Mouse (Mus musculus) stomach, embryonic 16.5 days (tissue): ENCODE results near the gene Fam208b. TPM values are rescaled to one million over a fixed set of nuclear protein-coding genes. Genes with fewer than 3 reads are reported as not detected.
"Not testable (repeated sequence)": the region's sequence is repeated elsewhere in the genome, so short reads cannot be mapped to it uniquely, and the experiment has no call there.

Source experiments
- ATAC-seq: fragments of 200-750 bp; cut with Nextera tagmentation; 2 replicates; pipeline ENCODE4 v1.8.0; 2017; ENCODE audit warnings: moderate number of reproducible peaks, moderate TSS enrichment; ENCODE audit not compliant: insufficient read depth, low FRiP score
- H3K27ac ChIP-seq: fragments of 300-500 bp; sonication (generic); 2 replicates; pipeline ENCODE4 v1.5.1; 2014; ENCODE audit warnings: low read length
- H3K27me3 ChIP-seq: fragments of 300-500 bp; sonication (generic); 2 replicates; pipeline ENCODE4 v1.6.1; 2014; ENCODE audit warnings: low read length, control low read depth, mixed read lengths; ENCODE audit not compliant: control insufficient read depth, insufficient read depth
- H3K36me3 ChIP-seq: fragments of 300-500 bp; sonication (generic); 2 replicates; pipeline ENCODE4 v1.6.1; 2014; ENCODE audit warnings: low read length; ENCODE audit not compliant: control insufficient read depth, insufficient read depth
- H3K4me1 ChIP-seq: fragments of 300-500 bp; sonication (generic); 2 replicates; pipeline ENCODE4 v1.6.1; 2014; ENCODE audit warnings: low read length, control low read depth, mixed read lengths; ENCODE audit not compliant: control insufficient read depth, insufficient read depth
- H3K4me2 ChIP-seq: fragments of 300-500 bp; sonication (generic); 2 replicates; pipeline ENCODE4 v1.6.1; 2014; ENCODE audit warnings: low read depth, low read length, mixed read lengths
- H3K4me3 ChIP-seq: fragments of 300-500 bp; sonication (generic); replicated peaks from 2 replicates; pipeline ENCODE4 v1.5.1; 2014; ENCODE audit warnings: mild to moderate bottlenecking, low read length
- H3K9ac ChIP-seq: fragments of 300-500 bp; sonication (generic); 2 replicates; pipeline ENCODE4 v1.6.1; 2014; ENCODE audit warnings: low read length
- H3K9me3 ChIP-seq: fragments of 300-500 bp; sonication (generic); replicated peaks from 2 replicates; pipeline ENCODE4 v1.6.1; 2016; ENCODE audit warnings: low read length, control low read depth; ENCODE audit not compliant: control insufficient read depth
- WGBS: fragments of 180-500 bp; shearing (Covaris S2); extraction: QIAGEN DNeasy Blood & Tissue Kit; methylation state at CpG from one replicate; pipeline ENCODE4 v1.1.7; 2014; 5-methylcytosine and 5-hydroxymethylcytosine counted together
- polyA plus RNA-seq: library from polyadenylated mRNA; unstranded; fragments of >200 nt; fragmentation: Nextera tagmentation; extraction: Ambion mirVana; gene quantifications from 2 replicates; pipeline ENCODE4 v1.2.1, GENCODE M21; 2015

Fam208b gene
- polyA plus RNA-seq, 1 experiment from 2014 or later, result 11.2 TPM

- H3K4me2 ChIP-seq, ATAC-seq, H3K36me3 ChIP-seq, H3K27ac ChIP-seq, H3K4me3 ChIP-seq, H3K4me1 ChIP-seq, H3K9me3 ChIP-seq, H3K9ac ChIP-seq, H3K27me3 ChIP-seq: not testable (repeated sequence)
- WGBS, result 41% methylated on average over 4 of the region's 4 CpGs
Observed at GRCm38 (mm10) chr13:3519357-3519756, 91.6 kb downstream of the Fam208b start.

Other genes starting within 250 kb of the Fam208b start
- gene Gdi2, start 73.0 kb downstream of the Fam208b start, polyA plus RNA-seq, result 399 and 432 TPM in 2 replicates
- gene Asb13, start 22.9 kb upstream of the Fam208b start, polyA plus RNA-seq, result 15.1 and 16.4 TPM in 2 replicates
- gene Calml3, start 193.2 kb upstream of the Fam208b start, polyA plus RNA-seq, result 25.1 and 40.9 TPM in 2 replicates
- gene Calm4, start 226.6 kb upstream of the Fam208b start, polyA plus RNA-seq, result 1.9 and 2.1 TPM in 2 replicates
- not detected in 2 replicates for gene Calm5, start 243.1 kb upstream of the Fam208b start, polyA plus RNA-seq